Mouse (Mus musculus) c-Kit-negative CD71-positive TER-119-positive erythroid progenitor cells, embryonic 14.5 days (primary cell): Measurements from ENCODE around the gene Wdfy2.

ENCODE experiments used
- DNase-seq: peaks from one replicate; pipeline ENCODE4 v3.0.0-alpha.2; 2013; ENCODE audit warnings: low read depth, low spot score

Wdfy2 gene

DNA sequence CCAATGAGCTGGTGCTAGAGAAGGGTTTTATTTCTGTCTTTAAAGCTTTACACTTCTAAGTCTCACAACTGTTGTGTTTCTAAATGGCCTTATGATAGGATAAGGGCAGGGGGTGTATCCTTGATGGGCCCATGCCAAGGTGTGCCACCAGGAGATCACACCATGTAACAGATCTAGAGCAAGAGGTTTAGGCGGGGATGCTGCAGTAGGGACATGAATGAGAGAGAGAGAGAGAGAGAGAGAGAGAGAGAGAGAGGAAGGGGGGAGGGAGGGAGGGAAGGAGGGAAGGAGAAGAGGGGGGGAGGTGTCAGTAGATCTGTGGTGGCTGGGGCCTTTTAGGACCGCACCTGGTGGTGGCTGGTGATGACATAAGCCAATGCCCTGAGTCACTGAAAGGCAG is 5.5 kb downstream of the Wdfy2 start:
- no peak for DNase-seq

- DNase-seq: no peak
Observed at GRCm38 (mm10) chr14:62844226-62844625, 6.7 kb downstream of the Wdfy2 start.

- no peak for DNase-seq
Observed at GRCm38 (mm10) chr14:62845011-62845840, 7.7 kb downstream of the Wdfy2 start.

DNA sequence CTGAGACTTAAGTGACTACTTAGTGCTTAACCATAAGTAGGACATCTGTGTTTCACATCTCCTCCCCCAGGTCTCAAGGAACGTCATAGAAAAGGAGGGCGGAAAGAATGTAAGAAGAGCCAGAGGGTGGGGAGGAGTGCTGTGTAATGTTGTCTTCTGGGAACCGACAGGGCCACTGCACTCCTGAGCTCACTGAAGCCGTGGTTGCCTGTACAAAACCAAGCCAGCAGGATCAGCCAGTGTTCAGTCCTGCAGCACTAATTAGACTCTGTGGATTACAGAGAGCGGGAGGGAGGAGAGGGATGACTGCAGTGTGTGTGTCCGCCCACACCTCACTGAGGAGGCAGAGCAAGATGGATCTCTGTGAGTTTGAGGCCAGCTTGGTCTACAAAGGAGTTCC is 13.5 kb downstream of the Wdfy2 start:
- no peak for DNase-seq

DNA sequence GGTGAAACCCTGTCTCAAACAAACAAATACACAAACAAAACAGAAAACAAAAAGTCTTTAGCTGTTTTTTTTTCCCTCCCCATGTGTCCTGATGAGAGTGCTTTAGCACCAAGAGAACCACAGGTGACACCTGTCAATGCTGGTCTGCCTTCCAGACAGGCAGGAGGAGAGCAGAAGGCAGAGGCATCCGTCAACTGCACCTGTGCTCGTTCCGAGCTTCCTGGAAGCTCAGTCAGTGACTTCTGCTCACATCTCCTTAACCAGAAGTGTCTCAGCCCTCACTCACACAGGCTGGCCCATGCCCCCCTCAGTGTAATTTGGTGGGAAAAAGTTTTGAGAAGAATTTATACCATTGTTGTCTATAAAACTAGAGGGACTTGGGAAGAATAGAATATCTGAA is 15.4 kb downstream of the Wdfy2 start:
- DNase-seq: no peak

DNA sequence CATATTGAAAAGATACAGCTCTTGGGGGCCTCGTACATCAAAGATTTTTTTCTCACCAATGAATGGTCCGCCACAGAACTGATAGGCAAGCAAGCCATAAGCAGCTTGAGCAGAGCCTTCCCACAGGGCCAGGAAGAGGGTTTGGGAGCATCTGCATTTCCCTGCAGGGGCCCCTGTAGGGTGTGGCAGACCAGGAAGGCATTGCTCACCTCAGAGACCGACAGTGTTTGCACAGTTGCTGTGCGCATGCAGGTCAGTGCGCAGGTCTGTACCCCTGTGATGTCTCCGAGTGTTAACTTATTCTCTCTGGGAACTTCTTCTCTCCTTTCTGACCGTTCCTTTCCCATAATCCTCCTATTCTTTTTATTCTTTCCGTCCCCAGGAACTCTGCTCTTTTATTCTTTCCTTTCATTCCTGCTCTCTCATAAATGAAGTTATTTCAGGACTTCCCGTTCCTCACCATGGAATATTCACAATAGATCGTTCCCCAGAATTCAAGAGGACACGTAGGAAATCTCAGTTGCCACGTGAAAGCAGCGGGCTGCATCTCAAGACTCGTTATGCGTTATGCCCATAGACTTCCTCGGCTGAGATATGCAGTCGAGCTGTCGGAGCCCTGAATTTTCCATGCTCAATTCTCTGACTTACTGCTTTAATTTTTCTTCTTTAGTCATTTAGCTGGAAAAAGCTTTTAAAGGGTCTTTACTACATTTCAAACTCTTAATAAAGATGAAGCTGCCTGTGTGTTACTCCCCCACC is 17.8 kb downstream of the Wdfy2 start:
- DNase-seq: no peak

DNA sequence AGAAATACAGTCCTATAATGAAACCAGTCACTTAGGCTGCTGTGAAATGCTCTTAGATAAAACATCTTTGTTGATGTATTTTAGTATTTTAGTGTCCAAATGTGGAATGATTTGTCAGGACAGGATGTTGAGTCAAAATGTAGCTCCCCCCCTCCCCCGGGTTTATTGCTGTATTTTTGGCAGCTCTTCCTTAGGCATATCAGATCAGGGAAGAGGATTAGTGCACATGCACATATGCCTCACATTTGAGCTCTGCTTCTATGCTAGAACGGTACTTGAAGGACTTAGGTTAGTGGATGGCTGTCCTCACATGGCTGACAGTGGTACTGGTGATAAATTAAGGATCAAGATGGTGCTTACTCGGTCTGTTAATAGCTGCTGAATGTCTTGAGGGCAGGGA is 18.4 kb downstream of the Wdfy2 start:
- DNase-seq: no peak

DNA sequence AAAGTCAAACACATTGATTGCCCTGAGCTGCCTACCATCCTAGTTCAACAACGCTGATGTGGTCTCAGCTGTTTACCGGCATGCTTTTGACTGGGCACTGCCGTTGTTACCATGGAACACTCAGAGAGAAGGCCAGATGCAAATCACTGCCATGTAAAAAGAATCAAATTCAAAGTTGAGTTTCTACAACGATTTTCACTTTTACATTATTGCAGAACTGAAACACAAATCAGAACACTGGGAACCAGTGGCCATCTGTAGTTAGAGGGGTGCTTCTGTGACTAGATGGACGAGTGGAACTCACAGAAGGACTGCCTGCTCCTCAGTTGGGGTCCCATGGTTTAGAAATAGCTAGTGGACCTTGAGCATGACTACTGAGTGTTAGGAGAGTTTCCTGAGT is 19.0 kb downstream of the Wdfy2 start:
- no peak for DNase-seq

DNA sequence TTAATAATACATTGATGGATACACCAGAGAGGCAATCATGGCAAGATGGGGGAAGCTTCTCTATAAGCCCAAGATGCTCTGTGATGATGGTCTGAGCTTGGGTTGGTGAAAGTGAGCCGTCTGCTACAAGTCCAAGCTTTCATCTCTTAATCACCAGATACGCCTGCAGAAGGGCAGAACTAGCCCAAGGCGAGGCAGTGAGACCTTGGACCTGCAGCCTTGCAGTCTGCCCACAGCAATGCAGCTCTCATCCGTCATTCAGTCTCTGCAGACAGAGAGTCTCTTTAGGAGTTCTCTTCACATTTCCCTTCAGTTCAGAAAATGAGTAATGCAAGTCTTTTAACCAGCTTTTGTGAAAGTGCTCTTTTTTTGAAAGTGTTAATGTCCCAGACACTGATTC is 20.4 kb downstream of the Wdfy2 start:
- DNase-seq: no peak

DNA sequence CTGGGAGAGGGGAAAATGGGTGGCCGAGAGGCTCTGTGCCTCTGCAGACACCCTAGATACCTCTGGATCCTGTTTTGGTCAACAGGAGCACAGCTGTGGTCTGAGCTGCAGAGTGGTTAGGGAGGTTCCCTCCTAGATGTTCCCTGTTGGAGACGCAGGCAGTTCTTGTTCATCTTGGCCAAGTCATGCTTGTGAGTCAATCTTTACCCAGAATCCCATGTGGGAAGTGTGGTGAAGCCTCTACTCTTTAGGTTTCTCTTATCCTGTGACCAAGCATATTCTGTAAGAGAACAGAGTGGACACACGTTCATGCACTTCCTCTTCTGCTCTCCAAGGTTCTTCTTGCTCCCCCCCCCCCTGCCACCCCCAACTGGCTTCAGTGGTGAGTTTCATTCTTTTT is 20.8 kb downstream of the Wdfy2 start:
- no peak for DNase-seq

DNA sequence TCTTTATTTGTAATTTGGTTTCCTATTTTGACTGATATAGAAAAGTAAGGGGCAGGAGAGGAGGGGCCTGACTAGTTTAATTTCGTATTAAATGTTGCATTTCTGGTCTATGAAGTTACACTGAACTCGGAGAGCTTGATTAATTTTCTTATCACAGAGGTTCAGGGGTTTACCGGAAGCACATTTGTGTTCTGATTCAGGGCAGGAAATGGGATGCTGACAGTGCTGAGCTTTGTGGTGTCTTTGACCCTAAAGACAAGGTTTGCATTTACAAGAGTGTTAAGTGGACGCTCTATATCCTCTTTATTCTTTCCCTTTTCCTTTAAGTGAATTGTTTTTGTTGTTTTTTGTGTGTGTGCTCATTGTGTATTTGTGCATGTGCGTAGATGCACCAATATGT is 25.1 kb downstream of the Wdfy2 start:
- no peak for DNase-seq

DNA sequence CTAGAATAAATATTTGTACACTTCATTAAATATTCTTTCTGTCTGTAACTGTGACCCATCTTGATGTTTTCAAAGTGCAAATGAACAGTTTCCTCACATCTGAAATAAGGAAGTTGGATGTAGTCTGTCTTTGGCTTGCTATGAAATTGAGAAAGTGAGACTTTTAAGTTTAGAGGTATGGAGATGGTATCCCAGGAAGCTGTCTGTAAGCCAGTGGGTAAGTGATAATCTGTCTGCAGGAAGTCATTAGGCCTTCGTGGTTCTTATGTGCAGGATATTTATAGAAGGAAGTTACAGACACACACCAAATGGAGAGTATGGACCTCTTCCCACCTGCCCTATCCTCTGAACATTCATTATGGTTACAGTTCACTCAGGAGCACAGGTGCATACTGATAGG is 26.8 kb downstream of the Wdfy2 start:
- DNase-seq: no peak

DNA sequence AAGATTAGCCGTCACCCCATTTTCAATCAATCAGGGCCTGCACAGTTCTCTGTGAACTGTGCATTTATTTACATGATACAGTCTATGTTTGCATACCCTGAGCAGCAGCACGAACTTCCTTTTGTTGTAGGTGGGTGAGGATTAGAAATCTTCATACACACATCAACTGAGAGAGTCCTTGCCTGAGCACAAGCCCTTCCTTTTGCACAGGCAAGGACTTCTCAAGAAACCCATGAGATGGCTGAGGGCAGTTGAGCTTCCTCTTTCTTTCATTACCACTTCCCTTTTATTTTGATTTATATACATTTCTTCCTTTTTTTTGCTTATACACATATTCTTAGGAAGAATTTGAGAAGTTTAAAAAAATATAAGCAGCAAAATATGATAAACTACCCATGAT is 27.9 kb downstream of the Wdfy2 start:
- no peak for DNase-seq

GRCm38 (mm10) chr14:62867069-62867468 is 29.6 kb downstream of the Wdfy2 start:
- DNase-seq: no peak

GRCm38 (mm10) chr14:62867576-62867975 is 30.1 kb downstream of the Wdfy2 start:
- DNase-seq: no peak

DNA sequence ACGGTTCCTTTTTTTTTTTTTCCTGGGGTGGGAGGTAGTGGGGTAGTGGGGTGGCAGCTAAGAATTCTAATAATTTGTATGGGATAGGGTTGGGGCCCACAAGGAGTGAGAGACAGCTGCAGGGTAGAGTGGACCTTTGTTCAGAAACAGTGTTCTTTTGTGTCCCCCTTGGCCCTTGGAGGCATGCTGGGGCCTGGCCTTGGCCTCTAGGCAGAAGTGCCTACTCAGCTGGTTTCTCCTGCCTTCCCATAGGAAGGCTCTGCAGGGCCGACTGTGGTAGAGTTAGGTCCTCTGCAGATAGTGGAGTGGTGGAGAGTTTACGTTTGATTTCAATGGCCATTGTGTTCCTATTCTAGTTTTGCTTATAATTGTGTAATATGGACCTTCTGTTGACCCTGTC is 30.8 kb downstream of the Wdfy2 start:
- DNase-seq: no peak

DNA sequence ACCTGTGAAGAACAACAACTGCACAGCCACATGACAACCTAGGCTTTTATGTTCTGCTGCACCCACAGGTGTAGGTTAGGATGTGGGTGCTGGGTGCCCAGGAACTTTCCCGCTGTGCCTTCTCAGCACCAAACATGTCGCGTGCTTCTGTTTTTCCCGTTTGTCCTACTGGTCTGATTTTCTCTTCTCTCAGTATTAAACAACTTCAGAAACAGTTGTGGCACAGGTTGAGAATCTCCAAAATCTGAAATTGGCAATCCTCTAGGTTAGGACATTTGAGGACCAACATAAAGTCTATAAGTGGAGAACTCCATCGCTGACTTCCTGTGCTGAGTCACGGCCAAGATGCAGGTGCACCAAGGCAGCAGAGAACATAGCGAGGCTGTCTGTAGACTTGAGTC is 32.8 kb downstream of the Wdfy2 start:
- DNase-seq: no peak

DNA sequence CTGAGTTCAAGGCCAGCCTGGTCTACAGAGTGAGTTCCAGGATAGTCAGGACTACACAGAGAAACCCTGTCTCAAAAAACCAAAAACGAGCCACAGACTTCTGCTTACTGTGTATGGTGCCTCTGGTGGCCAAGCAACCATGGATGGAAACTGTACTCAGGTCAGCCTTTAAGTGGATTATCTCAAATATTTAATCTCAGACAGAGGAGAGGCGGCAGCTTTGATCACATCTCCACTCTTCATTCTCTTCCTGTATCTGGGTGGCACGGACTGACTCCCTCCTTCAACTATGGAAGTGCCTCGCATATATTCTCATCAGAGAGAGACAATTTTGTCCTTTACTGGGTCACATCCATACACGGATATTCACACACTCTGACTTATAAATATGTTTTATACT is 34.0 kb downstream of the Wdfy2 start:
- DNase-seq: no peak

DNA sequence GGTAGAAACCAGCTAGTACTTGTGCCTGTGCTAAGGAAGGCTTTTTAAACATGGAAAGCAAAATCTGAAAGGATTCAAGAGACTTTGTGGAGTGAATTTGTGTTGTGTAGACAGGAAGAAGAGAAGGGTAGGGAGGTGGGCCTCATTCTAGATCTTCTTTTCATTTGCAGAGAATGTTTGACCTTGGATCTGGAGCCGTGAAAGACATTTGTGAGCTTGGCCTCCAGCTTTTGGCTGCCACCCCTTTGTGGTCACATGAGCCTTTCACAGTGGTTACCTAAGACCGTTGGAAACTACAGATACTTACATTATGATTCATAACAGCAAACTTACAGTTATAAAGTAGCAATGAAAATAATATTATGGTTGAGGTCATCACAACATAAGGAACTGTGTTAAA is 34.5 kb downstream of the Wdfy2 start:
- no peak for DNase-seq

DNA sequence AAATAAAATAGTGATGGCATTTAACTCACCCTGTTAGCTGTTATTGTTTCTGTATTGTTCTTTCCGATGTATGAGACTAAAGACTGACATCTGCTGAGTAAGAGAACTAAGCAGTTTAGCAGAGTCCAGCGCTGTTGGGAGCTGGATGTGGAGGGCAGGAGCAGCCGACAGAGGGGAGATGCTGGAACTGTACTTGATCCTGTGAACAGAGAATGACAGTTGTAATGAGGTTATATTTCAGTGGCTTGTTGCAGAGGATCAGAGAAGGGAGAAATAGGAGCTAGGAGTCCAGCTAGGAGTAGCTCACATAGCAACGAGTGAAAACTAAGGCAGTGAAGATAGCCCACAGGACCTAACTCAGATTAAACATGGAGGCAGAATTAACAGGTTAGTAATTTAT is 36.3 kb downstream of the Wdfy2 start:
- DNase-seq: no peak

- no peak for DNase-seq
Observed at GRCm38 (mm10) chr14:62874348-62874747, 36.9 kb downstream of the Wdfy2 start.

DNA sequence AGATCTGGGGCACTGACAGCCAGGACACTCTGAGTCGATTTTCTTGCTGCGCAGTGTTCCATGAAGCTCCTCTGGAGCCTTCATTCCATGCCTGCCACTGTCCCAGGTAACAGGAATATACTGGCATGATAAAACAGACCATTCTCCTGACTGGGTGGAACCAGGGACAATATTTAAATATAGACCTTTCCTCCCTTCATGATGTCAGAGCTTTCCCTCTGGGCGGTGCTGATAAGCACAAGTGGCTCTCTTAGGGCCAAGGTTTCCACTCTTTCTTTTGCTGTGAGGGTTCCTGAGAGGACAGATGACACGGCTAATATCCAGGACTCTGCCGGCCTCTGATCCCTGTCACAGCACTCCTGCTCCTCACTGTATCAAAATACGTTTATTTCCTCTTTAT is 40.6 kb downstream of the Wdfy2 start:
- DNase-seq: peak; percentile 60
